Mouse (Mus musculus): Measurements from ENCODE around the gene Pheta2. TPM values are rescaled to one million over a fixed set of nuclear protein-coding genes. Genes with fewer than 3 reads are reported as not detected.

Pheta2 gene
- 2.2 TPM in 1 of 4 replicates, not detected in the others for total RNA-seq (2023)

DNA sequence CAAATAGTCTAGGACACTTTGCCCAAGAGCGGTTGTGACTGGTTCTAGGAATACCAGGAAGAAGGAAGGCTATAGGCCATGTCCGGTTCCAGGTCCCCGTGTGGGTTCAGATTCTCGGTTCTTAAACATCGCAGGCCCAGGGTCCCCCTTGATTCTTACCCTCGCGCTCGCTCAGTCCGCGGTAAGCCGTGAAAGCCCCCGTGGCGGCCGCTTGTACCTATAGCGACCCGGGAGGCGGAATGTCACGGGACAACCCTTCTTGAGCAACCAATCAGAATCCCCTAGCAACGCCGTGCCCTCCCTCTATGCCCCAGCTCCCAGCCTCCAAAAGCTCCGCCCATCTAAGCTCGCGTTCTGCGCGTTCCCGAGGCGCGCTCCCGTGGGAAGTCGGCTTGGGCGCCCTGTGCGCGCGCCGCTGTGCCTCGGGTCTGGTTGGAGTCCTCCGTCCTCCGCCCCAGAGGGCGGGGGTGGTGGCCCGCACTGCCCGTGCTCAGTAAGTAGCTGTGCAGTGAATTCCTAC, at the start of gene Pheta2, which contains the start of the genes Naga and Smdt1:
Gene Pheta2, plus strand, starts transcription at position 350 of the 520 bp plus-strand sequence.
Gene Naga, minus strand, starts transcription at position 333 of the 520 bp plus-strand sequence.
Gene Smdt1, plus strand, starts transcription at position 367 of the 520 bp plus-strand sequence.

DNA sequence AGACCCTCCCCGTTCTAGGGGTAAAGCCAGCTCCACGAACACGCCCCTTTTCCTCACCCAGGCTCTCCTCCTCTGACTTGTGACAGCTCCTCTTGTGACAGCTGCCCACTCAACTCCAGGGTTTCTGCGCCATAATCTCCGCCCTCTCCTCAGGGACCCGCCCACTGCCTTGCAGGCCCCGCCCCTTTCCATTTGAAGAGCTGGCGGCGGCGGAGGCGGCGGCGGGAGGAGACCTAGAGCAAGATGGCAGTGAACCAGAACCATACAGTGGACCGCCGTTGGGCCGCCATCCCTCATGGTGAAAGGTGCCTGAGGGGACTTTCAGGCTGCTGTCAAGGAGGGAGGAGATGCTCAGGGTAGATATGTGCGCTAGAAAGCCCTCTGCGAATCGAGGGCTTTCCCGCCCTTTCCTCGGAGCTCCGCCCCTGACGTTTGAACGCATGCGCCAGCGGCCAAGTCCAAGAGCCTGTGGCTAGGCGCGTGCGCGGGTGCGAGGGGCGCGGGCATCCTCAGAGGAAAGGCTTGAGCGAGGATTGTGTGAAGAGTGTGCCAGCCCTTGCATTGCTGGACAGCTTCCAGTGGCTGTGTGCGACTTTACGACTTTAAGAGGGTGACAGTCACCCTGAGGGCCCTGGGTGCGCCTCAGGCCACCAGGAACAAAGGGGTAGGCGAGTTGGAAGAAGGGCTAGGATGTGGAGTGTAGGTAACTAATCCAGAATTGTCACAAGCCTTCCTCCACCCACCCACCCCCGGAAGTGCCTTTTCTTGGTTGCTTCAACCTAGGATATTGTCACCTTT, 39.8 kb upstream of the Pheta2 start, which contains the start of gene Wbp2nl:
Gene Wbp2nl, plus strand, starts transcription at position 191 of the 798 bp plus-strand sequence.

GRCm38 (mm10) chr15:82354126-82354945, 15.6 kb downstream of the Pheta2 start, which contains the start of gene Ndufa6:
Gene Ndufa6, minus strand, starts transcription at chr15:82354322.

GRCm38 (mm10) chr15:82379871-82380713, 41.4 kb downstream of the Pheta2 start, which contains the start of gene Cyp2d22:
Gene Cyp2d22, minus strand, starts transcription at chr15:82380260.

GRCm38 (mm10) chr15:82393922-82394321, 55.2 kb downstream of the Pheta2 start, which contains the start of gene Cyp2d11:
Gene Cyp2d11, minus strand, starts transcription at chr15:82394022.

Other genes starting within 250 kb of the Pheta2 start
- 56.8 to 62.5 TPM (median 61.3 TPM) in 4 replicates for gene Ccdc134, start 211.0 kb upstream of the Pheta2 start, total RNA-seq (2023)
- gene Srebf2, start 191.8 kb upstream of the Pheta2 start, total RNA-seq (2023), result 225 to 235 TPM (median 230 TPM) in 4 replicates
- 5.3 to 9.3 TPM (median 6.8 TPM) in 4 replicates for gene Shisa8, start 126.1 kb upstream of the Pheta2 start, total RNA-seq (2023)
- gene Tnfrsf13c, start 114.6 kb upstream of the Pheta2 start, total RNA-seq (2023), result 282 to 319 TPM (median 304 TPM) in 4 replicates
- gene Cenpm, start 94.2 kb upstream of the Pheta2 start, total RNA-seq (2023), result 1.3 to 4.6 TPM (median 1.4 TPM) in 3 of 4 replicates, not detected in the other
- 0.36 TPM in 1 of 4 replicates, not detected in the others for gene 1500009C09Rik, start 86.5 kb upstream of the Pheta2 start, total RNA-seq (2023)
- 0.21 TPM in 1 of 4 replicates, not detected in the others for gene Sept3, start 64.0 kb upstream of the Pheta2 start, total RNA-seq (2023)
- gene Wbp2nl, start 40.0 kb upstream of the Pheta2 start, total RNA-seq (2023), result not detected in 4 replicates
- gene Naga, start within 50 bp of the Pheta2 start, total RNA-seq (2023), result 55.4 to 59.8 TPM (median 57.8 TPM) in 4 replicates
- 89.7 to 104 TPM (median 94.2 TPM) in 4 replicates for gene Smdt1, start within 50 bp of the Pheta2 start, total RNA-seq (2023)
- gene Ndufa6, start 15.4 kb downstream of the Pheta2 start, total RNA-seq (2023), result 97.1 to 115 TPM (median 103 TPM) in 4 replicates
- gene Cyp2d22, start 41.3 kb downstream of the Pheta2 start, total RNA-seq (2023), result 5.5 to 10.3 TPM (median 9.3 TPM) in 4 replicates
- gene Cyp2d11, start 55.1 kb downstream of the Pheta2 start, total RNA-seq (2023), result not detected in 4 replicates
- not detected in 4 replicates for gene Cyp2d10, start 68.3 kb downstream of the Pheta2 start, total RNA-seq (2023)
- not detected in 4 replicates for gene Cyp2d9, start 94.5 kb downstream of the Pheta2 start, total RNA-seq (2023)
- not detected in 4 replicates for gene Cyp2d12, start 216.1 kb downstream of the Pheta2 start, total RNA-seq (2023)

All from B cell, adult 62 days (primary cell).